Mouse (Mus musculus) thymus, adult 2 months (tissue): ENCODE results near the gene Lce1i. TPM values are rescaled to one million over a fixed set of nuclear protein-coding genes. Genes with fewer than 3 reads are reported as not detected.

Experiments used
- DNase-seq: peaks from one replicate; pipeline ENCODE4 v3.0.0; 2021
- H3K27ac ChIP-seq: fragments of 200-500 bp; 2 replicates; pipeline ENCODE4 v1.5.1; 2012; ENCODE audit warnings: low read length, control low read depth; ENCODE audit not compliant: control insufficient read depth, insufficient read depth
- H3K27me3 ChIP-seq: fragments of 200-500 bp; 2 replicates; pipeline ENCODE4 v1.6.1; 2012; ENCODE audit warnings: mild to moderate bottlenecking, low read length, moderate library complexity, mixed read lengths; ENCODE audit not compliant: control insufficient read depth, insufficient read depth
- H3K36me3 ChIP-seq: fragments of 200-500 bp; 2 replicates; pipeline ENCODE4 v1.6.1; 2012; ENCODE audit warnings: mild to moderate bottlenecking, low read length, moderate library complexity; ENCODE audit not compliant: control insufficient read depth, insufficient read depth
- H3K4me1 ChIP-seq: fragments of 200-500 bp; replicated peaks from 2 replicates; pipeline ENCODE4 v1.6.1; 2012; ENCODE audit warnings: low read length; ENCODE audit not compliant: control insufficient read depth, insufficient read depth
- H3K4me3 ChIP-seq: fragments of 200-500 bp; 2 replicates; pipeline ENCODE4 v1.5.1; 2012; ENCODE audit warnings: mild to moderate bottlenecking, low read length, control low read depth, moderate library complexity; ENCODE audit not compliant: control insufficient read depth, insufficient read depth
- CTCF ChIP-seq: fragments of 200-500 bp; IDR thresholded peaks from 2 replicates; pipeline ENCODE4 v1.5.1; 2012; ENCODE audit warnings: mild to moderate bottlenecking, control low read depth, low read length, moderate library complexity, borderline replicate concordance; ENCODE audit not compliant: control insufficient read depth, poor library complexity, insufficient read depth; ENCODE audit errors: extremely low read depth
- POLR2A ChIP-seq: fragments of 200-500 bp; IDR thresholded peaks from 2 replicates; pipeline ENCODE4 v1.6.1; 2012; ENCODE audit warnings: mild to moderate bottlenecking, low read length, control low read depth, moderate library complexity; ENCODE audit not compliant: control insufficient read depth, poor library complexity, insufficient read depth; ENCODE audit errors: extremely low read depth
- WGBS: fragments of 180-500 bp; shearing (Covaris S2); methylation state at CpG from one replicate; pipeline ENCODE4 v1.1.7; 2018; 5-methylcytosine and 5-hydroxymethylcytosine counted together
- polyA plus RNA-seq: library from polyadenylated mRNA; depleted of rRNA; stranded (reverse); fragments of >200 nt; gene quantifications from 2 replicates; pipeline ENCODE4 v1.2.3, GENCODE M21; 2012; rRNA removed

Lce1i gene
- polyA plus RNA-seq, 1 experiment: not detected

GRCm38 (mm10) chr3:92771573-92771972 lies 7.1 kb downstream of the Lce1i start:
- DNase-seq: no peak
- TF ChIP-seq CTCF: no peak
- TF ChIP-seq POLR2A: no peak
- no peaks in the 10 kb centered on the region for H3K27me3 ChIP-seq
- H3K4me3 ChIP-seq: no peak overlapping the region
- WGBS: 27% methylated on average over 3 of the region's 3 CpGs
- H3K4me1 ChIP-seq: no peaks in the 10 kb centered on the region
- no peaks in the 10 kb centered on the region for H3K36me3 ChIP-seq
- H3K27ac ChIP-seq: no peak overlapping the region

GRCm38 (mm10) chr3:92764965-92765364 lies 13.7 kb downstream of the Lce1i start, which contains the start of gene Lce1h:
Gene Lce1h (minus strand): TSS chr3:92765065.
- no peaks in the 10 kb centered on the region for H3K36me3 ChIP-seq
- no peak within 1 kb of the TSS for H3K4me3 ChIP-seq
- H3K27me3 ChIP-seq: no peaks in the 10 kb centered on the region
- DNase-seq: no peak
- 100% methylated on average over 1 of the region's 1 CpGs for WGBS
- H3K27ac ChIP-seq: no peak within 1 kb of the TSS
- H3K4me1 ChIP-seq: no peaks in the 10 kb centered on the region
- TF ChIP-seq POLR2A (no peak), CTCF (no peak)

- WGBS: 48% methylated on average over 3 of the region's 3 CpGs
- H3K27ac ChIP-seq: no peak overlapping the region
- no peaks in the 10 kb centered on the region for H3K36me3 ChIP-seq
Measured at GRCm38 (mm10) chr3:92753197-92753596, 25.5 kb downstream of the Lce1i start.

GRCm38 (mm10) chr3:92752238-92752637 lies 26.5 kb downstream of the Lce1i start, which contains the start of gene Lce1g:
Gene Lce1g (minus strand): TSS chr3:92752338.
- H3K36me3 ChIP-seq: no peaks in the 10 kb centered on the region
- H3K4me1 ChIP-seq: no peaks in the 10 kb centered on the region
- H3K27me3 ChIP-seq: no peaks in the 10 kb centered on the region
- H3K27ac ChIP-seq: no peak within 1 kb of the TSS
- 80% methylated on average over 1 of the region's 1 CpGs for WGBS
- no peak within 1 kb of the TSS for H3K4me3 ChIP-seq
- no peak for TF ChIP-seq POLR2A
- no peak for TF ChIP-seq CTCF
- no peak for DNase-seq

More at GRCm38 (mm10) chr3:92753197-92753596, 25.5 kb downstream of the Lce1i start:
- Histone ChIP-seq H3K27me3 (no peaks in the 10 kb centered on the region), H3K4me1 (no peaks in the 10 kb centered on the region), H3K4me3 (no peak overlapping the region)
- no peak for DNase-seq
- TF ChIP-seq POLR2A: no peak
- no peak for TF ChIP-seq CTCF

- Histone ChIP-seq H3K36me3 (no peaks in the 10 kb centered on the region), H3K27ac (no peak within 1 kb of the TSS), H3K27me3 (no peaks in the 10 kb centered on the region), H3K4me3 (no peak within 1 kb of the TSS), H3K4me1 (no peaks in the 10 kb centered on the region)
- no peak for DNase-seq
- no peak for TF ChIP-seq POLR2A
- no peak for TF ChIP-seq CTCF
- 74% methylated on average over 1 of the region's 1 CpGs for WGBS
Measured at GRCm38 (mm10) chr3:92738996-92739395, 39.7 kb downstream of the Lce1i start, which contains the start of gene Gm38119. Gene Gm38119 (minus strand): TSS chr3:92739096.

Other genes starting within 250 kb of the Lce1i start
- gene 2310046K23Rik, start 244.4 kb downstream of the Lce1i start, polyA plus RNA-seq: 0.82 and 1.9 TPM in 2 replicates
- gene Ivl, start 205.2 kb downstream of the Lce1i start, polyA plus RNA-seq: 0.26 and 0.28 TPM in 2 replicates
- 0.45 and 1.3 TPM in 2 replicates for gene Smcp, start 189.9 kb downstream of the Lce1i start, polyA plus RNA-seq
- 0.22 TPM in 1 of 2 replicates, not detected in the other for gene 2210017I01Rik, start 171.4 kb downstream of the Lce1i start, polyA plus RNA-seq
- not detected in 2 replicates for gene Lce6a, start 157.2 kb downstream of the Lce1i start, polyA plus RNA-seq
- gene Lce1a1, start 130.6 kb downstream of the Lce1i start, polyA plus RNA-seq: 0.42 and 0.85 TPM in 2 replicates
- gene Lce1b, start 122.0 kb downstream of the Lce1i start, polyA plus RNA-seq: 0.54 and 1.1 TPM in 2 replicates
- gene Lce1a2, start 108.6 kb downstream of the Lce1i start, polyA plus RNA-seq: 0.47 and 1.00 TPM in 2 replicates
- gene Lce1c, start 99.7 kb downstream of the Lce1i start, polyA plus RNA-seq: 0.20 TPM in 2 replicates
- gene Lce1d, start 91.7 kb downstream of the Lce1i start, polyA plus RNA-seq: 0.37 and 0.96 TPM in 2 replicates
- 0.31 and 0.48 TPM in 2 replicates for gene Lce1e, start 69.8 kb downstream of the Lce1i start, polyA plus RNA-seq
- 0.26 and 0.73 TPM in 2 replicates for gene Lce1f, start 58.5 kb downstream of the Lce1i start, polyA plus RNA-seq
- not detected in 2 replicates for gene Gm38119, start 39.8 kb downstream of the Lce1i start, polyA plus RNA-seq
- 0.26 TPM in 1 of 2 replicates, not detected in the other for gene Lce1g, start 26.6 kb downstream of the Lce1i start, polyA plus RNA-seq
- gene Lce1h, start 13.8 kb downstream of the Lce1i start, polyA plus RNA-seq: 0.27 TPM in 1 of 2 replicates, not detected in the other
- gene Lce1j, start 11.6 kb upstream of the Lce1i start, polyA plus RNA-seq: 0.66 and 1.3 TPM in 2 replicates
- 0.35 TPM in 1 of 2 replicates, not detected in the other for gene Lce1k, start 29.0 kb upstream of the Lce1i start, polyA plus RNA-seq
- 0.38 and 0.40 TPM in 2 replicates for gene Kprp, start 48.3 kb upstream of the Lce1i start, polyA plus RNA-seq
- gene Lce1l, start 72.4 kb upstream of the Lce1i start, polyA plus RNA-seq: 0.23 TPM in 1 of 2 replicates, not detected in the other
- gene 2310050C09Rik, start 91.3 kb upstream of the Lce1i start, polyA plus RNA-seq: 0.36 TPM in 2 replicates
- gene Lce3a, start 147.3 kb upstream of the Lce1i start, polyA plus RNA-seq: 0.41 TPM in 1 of 2 replicates, not detected in the other
- gene Lce3b, start 154.1 kb upstream of the Lce1i start, polyA plus RNA-seq: 0.88 and 1.8 TPM in 2 replicates
- 0.48 and 1.2 TPM in 2 replicates for gene Lce3c, start 165.6 kb upstream of the Lce1i start, polyA plus RNA-seq
- not detected in 2 replicates for gene Lce3d, start 178.5 kb upstream of the Lce1i start, polyA plus RNA-seq
- 0.34 TPM in 1 of 2 replicates, not detected in the other for gene Lce3e, start 188.2 kb upstream of the Lce1i start, polyA plus RNA-seq
- 0.43 TPM in 1 of 2 replicates, not detected in the other for gene Lce3f, start 213.3 kb upstream of the Lce1i start, polyA plus RNA-seq
- 3.1 and 3.9 TPM in 2 replicates for gene Crct1, start 236.8 kb upstream of the Lce1i start, polyA plus RNA-seq
- gene Lce1m, start 240.2 kb upstream of the Lce1i start, polyA plus RNA-seq: 0.51 and 0.73 TPM in 2 replicates